Mouse (Mus musculus) ovary, postnatal 10 days (tissue): ENCODE results near the gene Prss46.
"Not testable (repeated sequence)": the region's sequence is repeated elsewhere in the genome, so short reads cannot be mapped to it uniquely, and the experiment has no call there.

Source experiments
- DNase-seq: peaks from one replicate; pipeline ENCODE4 v3.0.0; 2022; ENCODE audit warnings: low spot score

Prss46 gene

GRCm38 (mm10) chr9:110844206-110844605 lies at the start of gene Prss46:
Gene Prss46 (plus strand): TSS chr9:110844506.
- DNase-seq, result no peak

GRCm38 (mm10) chr9:110797013-110797412 lies 47.3 kb upstream of the Prss46 start:
- DNase-seq, result no peak

GRCm38 (mm10) chr9:110797866-110798265 lies 46.4 kb upstream of the Prss46 start, which contains the start of gene Prss42:
Gene Prss42 (plus strand): TSS chr9:110798166.
- DNase-seq, result no peak

GRCm38 (mm10) chr9:110800834-110801479 lies 43.3 kb upstream of the Prss46 start:
- no peak for DNase-seq

GRCm38 (mm10) chr9:110803294-110803693 lies 41.0 kb upstream of the Prss46 start:
- DNase-seq, result no peak

- DNase-seq, result no peak
These were observed 34.3 kb upstream of the Prss46 start for GRCm38 (mm10) chr9:110810051-110810450.

- DNase-seq, result no peak
These were observed 30.5 kb upstream of the Prss46 start, which contains the start of gene Prss44 for GRCm38 (mm10) chr9:110813789-110814188. Gene Prss44 (plus strand): TSS chr9:110813994.

- not testable (repeated sequence) for DNase-seq
These were observed 23.8 kb upstream of the Prss46 start for GRCm38 (mm10) chr9:110820546-110820945.

- DNase-seq, result no peak
These were observed 22.9 kb upstream of the Prss46 start for GRCm38 (mm10) chr9:110821436-110821835.

GRCm38 (mm10) chr9:110825426-110825825 lies 18.9 kb upstream of the Prss46 start:
- no peak for DNase-seq

GRCm38 (mm10) chr9:110825832-110826231 lies 18.5 kb upstream of the Prss46 start:
- DNase-seq, result no peak

- no peak for DNase-seq
These were observed 17.9 kb upstream of the Prss46 start, which contains the start of gene Prss43 for GRCm38 (mm10) chr9:110826390-110826789. Gene Prss43 (plus strand): TSS chr9:110826690.

GRCm38 (mm10) chr9:110833021-110833420 lies 11.3 kb upstream of the Prss46 start:
- no peak for DNase-seq

- no peak for DNase-seq
These were observed 9.9 kb upstream of the Prss46 start, which contains the start of gene Prss45 for GRCm38 (mm10) chr9:110834411-110834810. Gene Prss45 (plus strand): TSS chr9:110834588.

GRCm38 (mm10) chr9:110834961-110835360 lies 9.3 kb upstream of the Prss46 start:
- no peak for DNase-seq

- no peak for DNase-seq
These were observed 8.2 kb upstream of the Prss46 start for GRCm38 (mm10) chr9:110836112-110836511.

- DNase-seq, result no peak
These were observed 3.4 kb upstream of the Prss46 start for GRCm38 (mm10) chr9:110840905-110841304.

- no peak for DNase-seq
These were observed 2.9 kb upstream of the Prss46 start for GRCm38 (mm10) chr9:110841438-110841837.

- no peak for DNase-seq
These were observed 4.9 kb downstream of the Prss46 start for GRCm38 (mm10) chr9:110849162-110849561.

GRCm38 (mm10) chr9:110855903-110856302 lies 11.6 kb downstream of the Prss46 start:
- no peak for DNase-seq

GRCm38 (mm10) chr9:110856920-110857319 lies 12.6 kb downstream of the Prss46 start:
- DNase-seq, result no peak

- DNase-seq, result no peak
These were observed 13.6 kb downstream of the Prss46 start, which contains the start of gene Prss50 for GRCm38 (mm10) chr9:110857781-110858472. Gene Prss50 (plus strand): TSS chr9:110857967.

GRCm38 (mm10) chr9:110858523-110858922 lies 14.2 kb downstream of the Prss46 start:
- no peak for DNase-seq
